Mouse (Mus musculus): ENCODE measurements at regions not wholly inside any gene's neighbourhood (a gene's known extent, or its start where the extent isn't known, plus 50 kb on each side); places are given as distances from the start of the nearest gene placed in this dataset.

GRCm38 (mm10) chr1:76530342-76530741 lies 984.3 kb downstream of the Slc4a3 start:
- TF ChIP-seq CTCF (IDR thresholded peaks at IDR 0.05; ENCODE audit: low read depth) = no peak
- Histone ChIP-seq H3K4me1 (replicated peaks; ENCODE audit: control insufficient read depth, insufficient read depth, low read length) (no peaks in the 10 kb centered on the region), H3K27ac (ENCODE audit: low read depth, low read length) (no peak overlapping the region), H3K36me3 (ENCODE audit: control insufficient read depth, insufficient read depth) (no peaks in the 10 kb centered on the region), H3K27me3 (replicated peaks; ENCODE audit: control insufficient read depth, insufficient read depth, low read length) (no peaks in the 10 kb centered on the region), H3K9me3 (ENCODE audit: control insufficient read depth) (no peaks in the 10 kb centered on the region), H3K4me2 (replicated peaks; ENCODE audit: low read depth) (no peak overlapping the region), H3K4me3 (ENCODE audit: low read depth, low read length) (no peak overlapping the region), H3K9ac (ENCODE audit: low read depth, low read length) (no peak overlapping the region)
- 67% methylated on average over 6 of the region's 6 CpGs for WGBS
- ATAC-seq = no peak

GRCm38 (mm10) chr1:76535522-76535956 lies 979.3 kb downstream of the Epha4 start:
- no peak for ATAC-seq

GRCm38 (mm10) chr1:76540529-76540928 lies 974.4 kb downstream of the Epha4 start:
- H3K27ac ChIP-seq (ENCODE audit: low read depth, low read length) = no peak overlapping the region
- H3K9ac ChIP-seq (ENCODE audit: low read depth, low read length) = no peak overlapping the region
- no peaks in the 10 kb centered on the region for H3K36me3 ChIP-seq (ENCODE audit: control insufficient read depth, insufficient read depth)
- H3K4me3 ChIP-seq (ENCODE audit: low read depth, low read length) = no peak overlapping the region
- H3K27me3 ChIP-seq (replicated peaks; ENCODE audit: control insufficient read depth, insufficient read depth, low read length) = no peaks in the 10 kb centered on the region
- no peaks in the 10 kb centered on the region for H3K9me3 ChIP-seq (ENCODE audit: control insufficient read depth)
- no peak overlapping the region for H3K4me2 ChIP-seq (replicated peaks; ENCODE audit: low read depth)
- WGBS = 66% methylated on average over 3 of the region's 3 CpGs
- no peak for ATAC-seq
- no peak for TF ChIP-seq CTCF (IDR thresholded peaks at IDR 0.05; ENCODE audit: low read depth)
- no peaks in the 10 kb centered on the region for H3K4me1 ChIP-seq (replicated peaks; ENCODE audit: control insufficient read depth, insufficient read depth, low read length)

More at GRCm38 (mm10) chr1:76535522-76535956, 979.3 kb downstream of the Epha4 start:
- Histone ChIP-seq H3K4me3 (ENCODE audit: low read depth, low read length) (no peak overlapping the region), H3K27me3 (replicated peaks; ENCODE audit: control insufficient read depth, insufficient read depth, low read length) (no peaks in the 10 kb centered on the region), H3K9me3 (ENCODE audit: control insufficient read depth) (no peaks in the 10 kb centered on the region), H3K9ac (ENCODE audit: low read depth, low read length) (no peak overlapping the region), H3K27ac (ENCODE audit: low read depth, low read length) (no peak overlapping the region), H3K4me1 (replicated peaks; ENCODE audit: control insufficient read depth, insufficient read depth, low read length) (no peaks in the 10 kb centered on the region), H3K36me3 (ENCODE audit: control insufficient read depth, insufficient read depth) (no peaks in the 10 kb centered on the region), H3K4me2 (replicated peaks; ENCODE audit: low read depth) (no peak overlapping the region)
- TF ChIP-seq CTCF (IDR thresholded peaks at IDR 0.05; ENCODE audit: low read depth) = no peak
- whole genome bisulfite sequencing = 83% methylated on average over 4 of the region's 4 CpGs

GRCm38 (mm10) chr1:76550876-76551275 lies 964.0 kb downstream of the Epha4 start:
- Histone ChIP-seq H3K4me3 (ENCODE audit: low read depth, low read length) (no peak overlapping the region), H3K4me1 (replicated peaks; ENCODE audit: control insufficient read depth, insufficient read depth, low read length) (no peaks in the 10 kb centered on the region), H3K4me2 (replicated peaks; ENCODE audit: low read depth) (no peak overlapping the region), H3K9me3 (ENCODE audit: control insufficient read depth) (no peaks in the 10 kb centered on the region), H3K27ac (ENCODE audit: low read depth, low read length) (no peak overlapping the region), H3K27me3 (replicated peaks; ENCODE audit: control insufficient read depth, insufficient read depth, low read length) (no peaks in the 10 kb centered on the region), H3K9ac (ENCODE audit: low read depth, low read length) (no peak overlapping the region), H3K36me3 (ENCODE audit: control insufficient read depth, insufficient read depth) (no peaks in the 10 kb centered on the region)
- ATAC-seq = no peak
- TF ChIP-seq CTCF (IDR thresholded peaks at IDR 0.05; ENCODE audit: low read depth) = no peak
- WGBS = 66% methylated on average over 5 of the region's 5 CpGs

GRCm38 (mm10) chr1:76559441-76559840 lies 955.4 kb downstream of the Epha4 start:
- Histone ChIP-seq H3K27ac (ENCODE audit: low read depth, low read length) (no peak overlapping the region), H3K27me3 (replicated peaks; ENCODE audit: control insufficient read depth, insufficient read depth, low read length) (no peaks in the 10 kb centered on the region), H3K9ac (ENCODE audit: low read depth, low read length) (no peak overlapping the region), H3K4me3 (ENCODE audit: low read depth, low read length) (no peak overlapping the region), H3K4me1 (replicated peaks; ENCODE audit: control insufficient read depth, insufficient read depth, low read length) (no peaks in the 10 kb centered on the region), H3K9me3 (ENCODE audit: control insufficient read depth) (no peaks in the 10 kb centered on the region), H3K4me2 (replicated peaks; ENCODE audit: low read depth) (no peak overlapping the region), H3K36me3 (ENCODE audit: control insufficient read depth, insufficient read depth) (no peaks in the 10 kb centered on the region)
- no peak for TF ChIP-seq CTCF (IDR thresholded peaks at IDR 0.05; ENCODE audit: low read depth)
- 90% methylated on average over 7 of the region's 7 CpGs for WGBS
- no peak for ATAC-seq

GRCm38 (mm10) chr1:76575487-76575886 lies 939.4 kb downstream of the Epha4 start:
- Histone ChIP-seq H3K9me3 (ENCODE audit: control insufficient read depth) (no peaks in the 10 kb centered on the region), H3K36me3 (ENCODE audit: control insufficient read depth, insufficient read depth) (no peaks in the 10 kb centered on the region), H3K4me2 (replicated peaks; ENCODE audit: low read depth) (no peak overlapping the region), H3K4me3 (ENCODE audit: low read depth, low read length) (no peak overlapping the region), H3K27me3 (replicated peaks; ENCODE audit: control insufficient read depth, insufficient read depth, low read length) (no peaks in the 10 kb centered on the region), H3K27ac (ENCODE audit: low read depth, low read length) (no peak overlapping the region), H3K9ac (ENCODE audit: low read depth, low read length) (no peak overlapping the region), H3K4me1 (replicated peaks; ENCODE audit: control insufficient read depth, insufficient read depth, low read length) (no peaks in the 10 kb centered on the region)
- TF ChIP-seq CTCF (IDR thresholded peaks at IDR 0.05; ENCODE audit: low read depth) = no peak
- 70% methylated on average over 5 of the region's 5 CpGs for WGBS
- ATAC-seq = no peak

- no peak for TF ChIP-seq CTCF (IDR thresholded peaks at IDR 0.05; ENCODE audit: low read depth)
- Histone ChIP-seq H3K36me3 (ENCODE audit: control insufficient read depth, insufficient read depth) (no peaks in the 10 kb centered on the region), H3K27ac (ENCODE audit: low read depth, low read length) (no peak overlapping the region), H3K4me1 (replicated peaks; ENCODE audit: control insufficient read depth, insufficient read depth, low read length) (no peaks in the 10 kb centered on the region), H3K4me2 (replicated peaks; ENCODE audit: low read depth) (no peak overlapping the region), H3K4me3 (ENCODE audit: low read depth, low read length) (no peak overlapping the region), H3K9me3 (ENCODE audit: control insufficient read depth) (no peaks in the 10 kb centered on the region), H3K27me3 (replicated peaks; ENCODE audit: control insufficient read depth, insufficient read depth, low read length) (no peaks in the 10 kb centered on the region), H3K9ac (ENCODE audit: low read depth, low read length) (no peak overlapping the region)
- no peak for ATAC-seq
- WGBS = 94% methylated on average over 2 of the region's 2 CpGs
Measured at GRCm38 (mm10) chr1:76585921-76586320, 929.0 kb downstream of the Epha4 start.
